Mouse (Mus musculus) forebrain, embryonic 10.5 days (tissue): ENCODE measurements around the gene Nceh1. TPM values are rescaled to one million over a fixed set of nuclear protein-coding genes. Genes with fewer than 3 reads are reported as not detected.

Experiments used
- DNase-seq: peaks from one replicate; pipeline ENCODE4 v3.0.0-alpha.2; 2017; ENCODE audit warnings: low spot score; ENCODE audit errors: extremely low spot score
- H3K27ac ChIP-seq: fragments of 300-500 bp; sonication (generic); 2 replicates; pipeline ENCODE4 v1.5.1; 2016; ENCODE audit warnings: mild to moderate bottlenecking
- H3K27me3 ChIP-seq: fragments of 300-500 bp; sonication (generic); 2 replicates; pipeline ENCODE4 v1.6.1; 2016; ENCODE audit warnings: mild to moderate bottlenecking; ENCODE audit not compliant: poor library complexity, severe bottlenecking
- H3K36me3 ChIP-seq: fragments of 300-500 bp; sonication (generic); replicated peaks from 2 replicates; pipeline ENCODE4 v1.6.1; 2016; ENCODE audit warnings: mild to moderate bottlenecking, moderate library complexity
- H3K4me1 ChIP-seq: fragments of 300-500 bp; sonication (generic); 2 replicates; pipeline ENCODE4 v1.6.1; 2016
- H3K4me3 ChIP-seq: fragments of 300-500 bp; sonication (generic); 2 replicates; pipeline ENCODE4 v1.5.1; 2016; ENCODE audit warnings: mild to moderate bottlenecking, moderate library complexity
- H3K9me3 ChIP-seq: fragments of 300-500 bp; sonication (generic); 2 replicates; pipeline ENCODE4 v1.6.1; 2016; ENCODE audit warnings: mild to moderate bottlenecking, moderate library complexity
- WGBS: fragments of 180-500 bp; shearing (Covaris S2); methylation state at CpG from one replicate; pipeline ENCODE4 v1.1.7; 2016; 5-methylcytosine and 5-hydroxymethylcytosine counted together
- polyA plus RNA-seq: library from polyadenylated mRNA; unstranded; fragments of >200 nt; fragmentation: Nextera tagmentation; extraction: Ambion mirVana; gene quantifications from 2 replicates; pipeline ENCODE4 v1.2.1, GENCODE M21; 2016

Gene Nceh1
- polyA plus RNA-seq, 1 experiment from 2014 or later, result 5.0 TPM

GRCm38 (mm10) chr3:27326633-27327191 is 143.9 kb downstream of the Nceh1 start:
- H3K27me3 ChIP-seq, result no peaks in the 10 kb centered on the region
- no peak overlapping the region for H3K4me3 ChIP-seq
- WGBS, result 86% methylated on average over 4 of the region's 4 CpGs
- H3K4me1 ChIP-seq, result no peaks in the 10 kb centered on the region
- no peak for DNase-seq
- no peak overlapping the region for H3K27ac ChIP-seq
- no peaks in the 10 kb centered on the region for H3K36me3 ChIP-seq
- H3K9me3 ChIP-seq, result no peaks in the 10 kb centered on the region

GRCm38 (mm10) chr3:27330706-27331105 is 147.9 kb downstream of the Nceh1 start:
- Histone ChIP-seq H3K4me1 (no peaks in the 10 kb centered on the region), H3K36me3 (no peaks in the 10 kb centered on the region), H3K27me3 (no peaks in the 10 kb centered on the region), H3K9me3 (no peaks in the 10 kb centered on the region), H3K4me3 (no peak overlapping the region), H3K27ac (no peak overlapping the region)
- WGBS, result 94% methylated on average over 5 of the region's 5 CpGs
- DNase-seq, result no peak

Other genes with a start within 250 kb of the Nceh1 start
- 110 and 121 TPM in 2 replicates for gene Ect2, start 29.1 kb upstream of the Nceh1 start, polyA plus RNA-seq
- not detected in 2 replicates for gene Tnfsf10, start 134.1 kb downstream of the Nceh1 start, polyA plus RNA-seq
- gene Ghsr, start 188.4 kb downstream of the Nceh1 start, polyA plus RNA-seq, result 0.04 TPM in 1 of 2 replicates, not detected in the other